Mouse (Mus musculus): ENCODE results near the gene Bag6. TPM values are rescaled to one million over a fixed set of nuclear protein-coding genes. Genes with fewer than 3 reads are reported as not detected.

Bag6 gene
- polyA plus RNA-seq, 1 experiment from 2014 or later, result 63.3 TPM

DNA sequence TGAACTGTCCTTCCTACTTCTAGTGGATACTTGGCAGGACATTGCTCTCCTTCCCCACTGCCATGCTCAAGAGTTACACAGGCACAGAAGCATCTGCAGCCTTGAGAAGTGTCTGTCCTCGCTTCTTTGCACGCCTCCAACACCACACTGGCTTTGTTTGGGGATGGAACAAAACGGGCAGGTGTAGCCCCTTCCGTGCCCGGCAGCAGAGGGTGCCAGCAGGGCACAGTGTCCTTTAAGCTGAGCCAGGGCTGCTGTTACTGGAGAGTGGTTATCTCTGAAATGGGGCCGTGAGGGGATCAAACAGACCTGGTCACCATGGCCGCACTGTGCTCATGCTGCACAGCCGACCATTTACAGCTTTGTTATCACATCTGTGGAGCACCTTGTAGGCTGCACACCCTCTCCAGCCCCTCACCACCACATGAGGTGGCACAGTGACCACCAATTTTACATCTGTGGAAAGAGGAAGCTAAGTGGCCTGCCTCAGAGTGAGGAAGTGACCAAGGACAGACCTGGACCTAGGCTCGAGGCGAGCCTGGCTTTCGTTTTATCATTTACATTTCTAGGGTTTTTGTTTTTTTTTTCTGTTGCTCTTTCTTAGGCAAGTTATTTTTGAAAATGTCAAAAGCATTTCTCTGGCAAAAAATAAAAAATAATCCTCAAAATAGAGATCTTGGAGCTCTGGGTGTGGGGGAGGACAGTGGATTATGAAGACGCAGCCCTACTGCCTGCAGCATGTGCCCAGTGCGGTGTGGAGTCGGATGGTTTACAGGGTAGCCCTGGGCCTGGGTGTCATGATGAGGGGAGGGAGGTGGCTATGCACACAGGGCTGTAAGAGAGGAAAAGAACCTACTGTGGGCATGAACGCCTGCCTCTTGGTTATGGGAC is 40.3 kb upstream of the Bag6 start:
- Histone ChIP-seq H3K27me3 (ENCODE audit: control insufficient read depth, insufficient read depth, low read length) (no peaks in the 10 kb centered on the region), H3K9ac (ENCODE audit: low read length) (no peak overlapping the region), H3K27ac (replicated peaks in 1 of 2; ENCODE audit: control insufficient read depth in 1 of 2, insufficient read depth in 1 of 2, low read depth in 2 of 2, low read length in 2 of 2) (no peak overlapping the region), H3K4me2 (ENCODE audit: low read length) (no peak overlapping the region), H3K4me1 (ENCODE audit: control insufficient read depth in 2 of 2, insufficient read depth in 2 of 2, low read length in 2 of 2) (peaks cover 5 to 10% of the 10 kb centered on the region in 2 experiments), H3K9me3 (ENCODE audit: control insufficient read depth, low read length) (no peaks in the 10 kb centered on the region), H3K4me3 (ENCODE audit: control insufficient read depth in 1 of 2, insufficient read depth in 1 of 2, low read depth in 1 of 2, low read length in 2 of 2) (no peak overlapping the region), H3K36me3 (ENCODE audit: control insufficient read depth, insufficient read depth, low read length) (peaks cover 84% of the 10 kb centered on the region)
- WGBS, result 71% methylated on average over 15 of the region's 15 CpGs
- no peak for ATAC-seq (ENCODE audit: insufficient number of reproducible peaks, insufficient read depth, low FRiP score, low read depth)

DNA sequence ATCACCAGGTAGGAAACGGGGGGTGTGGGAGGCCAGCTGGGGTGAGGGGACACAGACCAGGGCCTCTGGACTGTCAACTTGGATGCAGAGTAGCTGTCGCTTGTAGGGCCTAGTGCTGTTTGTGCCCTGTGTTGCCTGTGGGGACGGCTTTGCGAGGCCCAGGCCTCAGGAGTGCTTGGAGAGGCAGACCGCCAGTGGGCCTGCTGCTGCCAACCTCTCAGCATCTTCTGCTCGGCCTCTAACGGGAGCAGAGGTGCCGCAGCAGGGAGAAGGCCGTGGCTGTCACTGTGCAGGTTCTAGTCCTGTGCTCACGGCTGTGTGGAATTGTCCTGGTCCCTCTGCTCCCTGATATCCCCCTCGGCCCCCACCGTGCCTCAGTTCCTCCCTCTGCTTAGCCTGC is 38.4 kb upstream of the Bag6 start:
- H3K27ac ChIP-seq (replicated peaks in 1 of 2; ENCODE audit: control insufficient read depth in 1 of 2, insufficient read depth in 1 of 2, low read depth in 2 of 2, low read length in 2 of 2), result no peak overlapping the region; a peak in 1 of 4 replicates
- peaks cover 97% of the 10 kb centered on the region for H3K36me3 ChIP-seq (ENCODE audit: control insufficient read depth, insufficient read depth, low read length)
- 83% methylated on average over 12 of the region's 12 CpGs for WGBS
- no peak overlapping the region for H3K4me2 ChIP-seq (ENCODE audit: low read length)
- no peak overlapping the region for H3K4me3 ChIP-seq (ENCODE audit: control insufficient read depth in 1 of 2, insufficient read depth in 1 of 2, low read depth in 1 of 2, low read length in 2 of 2)
- no peaks in the 10 kb centered on the region for H3K4me1 ChIP-seq (ENCODE audit: control insufficient read depth in 2 of 2, insufficient read depth in 2 of 2, low read length in 2 of 2)
- no peak for ATAC-seq (ENCODE audit: insufficient number of reproducible peaks, insufficient read depth, low FRiP score, low read depth)
- H3K9ac ChIP-seq (ENCODE audit: low read length), result peak overlapping the region; percentile 16; the same call in 1 of the 2 replicates
- no peaks in the 10 kb centered on the region for H3K27me3 ChIP-seq (ENCODE audit: control insufficient read depth, insufficient read depth, low read length)
- no peaks in the 10 kb centered on the region for H3K9me3 ChIP-seq (ENCODE audit: control insufficient read depth, low read length)

DNA sequence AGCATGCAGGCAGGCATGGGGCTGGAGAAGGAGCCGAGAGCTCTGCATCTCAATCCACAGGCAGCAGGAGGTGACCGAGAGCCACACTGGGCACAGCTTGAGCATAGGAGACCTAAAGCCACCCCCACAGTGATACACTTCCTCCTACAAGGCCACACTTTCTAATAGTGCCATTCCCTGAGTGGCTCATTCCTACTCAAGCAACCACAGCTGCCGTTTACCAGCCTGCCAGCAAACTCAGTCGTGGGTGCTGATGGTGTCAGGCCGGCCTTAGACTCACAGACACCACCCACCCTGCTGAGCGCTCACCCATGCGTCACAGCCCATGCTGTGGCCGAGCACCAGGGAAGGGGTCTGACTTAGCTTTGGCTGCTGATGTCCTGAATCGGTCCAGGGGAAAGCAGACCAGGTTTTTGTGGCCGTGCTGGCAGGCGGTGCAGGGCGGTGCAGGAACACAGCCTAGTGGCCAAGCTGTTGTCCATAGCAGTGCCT is 37.8 kb upstream of the Bag6 start:
- 90% methylated on average over 12 of the region's 12 CpGs for WGBS
- no peak overlapping the region for H3K9ac ChIP-seq (ENCODE audit: low read length)
- no peak for ATAC-seq (ENCODE audit: insufficient number of reproducible peaks, insufficient read depth, low FRiP score, low read depth)
- H3K4me1 ChIP-seq (ENCODE audit: control insufficient read depth in 2 of 2, insufficient read depth in 2 of 2, low read length in 2 of 2), result no peaks in the 10 kb centered on the region; a peak in 1 of 4 replicates
- H3K9me3 ChIP-seq (ENCODE audit: control insufficient read depth, low read length), result no peaks in the 10 kb centered on the region
- no peak overlapping the region for H3K4me2 ChIP-seq (ENCODE audit: low read length)
- no peak overlapping the region for H3K4me3 ChIP-seq (ENCODE audit: control insufficient read depth in 1 of 2, insufficient read depth in 1 of 2, low read depth in 1 of 2, low read length in 2 of 2)
- no peaks in the 10 kb centered on the region for H3K27me3 ChIP-seq (ENCODE audit: control insufficient read depth, insufficient read depth, low read length)
- peaks cover 98% of the 10 kb centered on the region for H3K36me3 ChIP-seq (ENCODE audit: control insufficient read depth, insufficient read depth, low read length)
- H3K27ac ChIP-seq (replicated peaks in 1 of 2; ENCODE audit: control insufficient read depth in 1 of 2, insufficient read depth in 1 of 2, low read depth in 2 of 2, low read length in 2 of 2), result no peak overlapping the region

DNA sequence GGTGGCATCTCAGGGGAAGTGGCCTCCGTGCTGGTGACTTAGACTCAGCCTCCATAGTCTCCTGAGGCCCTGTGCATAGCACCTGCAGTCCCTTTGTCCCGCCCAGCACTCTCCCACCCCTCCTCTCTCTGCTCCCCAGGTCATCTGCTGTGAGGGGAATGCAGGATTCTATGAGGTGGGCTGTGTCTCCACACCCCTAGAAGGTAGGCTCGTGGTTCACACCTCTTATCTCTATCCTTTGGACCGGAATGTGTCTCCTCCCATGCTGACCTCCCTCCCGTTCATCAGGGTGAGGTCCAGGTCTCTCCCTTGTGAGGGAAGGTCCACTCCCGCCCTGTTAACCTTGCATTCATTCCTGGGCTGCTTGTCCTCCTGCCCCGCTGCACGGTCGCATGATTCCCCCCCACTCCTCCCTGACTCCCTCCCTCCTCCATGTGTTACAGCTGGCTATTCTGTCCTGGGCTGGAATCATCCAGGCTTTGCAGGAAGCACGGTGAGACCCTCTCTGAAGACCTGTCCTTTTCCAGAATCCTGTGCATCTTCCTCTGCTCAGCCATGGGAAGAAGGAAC is 34.7 kb upstream of the Bag6 start:
- peaks cover 6 to 12% of the 10 kb centered on the region in 2 experiments; a peak in 3 of 4 replicates for H3K4me1 ChIP-seq (ENCODE audit: control insufficient read depth in 2 of 2, insufficient read depth in 2 of 2, low read length in 2 of 2)
- ATAC-seq (ENCODE audit: insufficient number of reproducible peaks, insufficient read depth, low FRiP score, low read depth), result no peak
- WGBS, result 47% methylated on average over 10 of the region's 10 CpGs
- peaks cover 92% of the 10 kb centered on the region for H3K36me3 ChIP-seq (ENCODE audit: control insufficient read depth, insufficient read depth, low read length)
- H3K4me2 ChIP-seq (ENCODE audit: low read length), result no peak overlapping the region
- H3K27ac ChIP-seq (replicated peaks in 1 of 2; ENCODE audit: control insufficient read depth in 1 of 2, insufficient read depth in 1 of 2, low read depth in 2 of 2, low read length in 2 of 2), result no peak overlapping the region
- H3K27me3 ChIP-seq (ENCODE audit: control insufficient read depth, insufficient read depth, low read length), result no peaks in the 10 kb centered on the region
- H3K9me3 ChIP-seq (ENCODE audit: control insufficient read depth, low read length), result no peaks in the 10 kb centered on the region
- no peak overlapping the region for H3K4me3 ChIP-seq (ENCODE audit: control insufficient read depth in 1 of 2, insufficient read depth in 1 of 2, low read depth in 1 of 2, low read length in 2 of 2)
- H3K9ac ChIP-seq (ENCODE audit: low read length), result no peak overlapping the region

DNA sequence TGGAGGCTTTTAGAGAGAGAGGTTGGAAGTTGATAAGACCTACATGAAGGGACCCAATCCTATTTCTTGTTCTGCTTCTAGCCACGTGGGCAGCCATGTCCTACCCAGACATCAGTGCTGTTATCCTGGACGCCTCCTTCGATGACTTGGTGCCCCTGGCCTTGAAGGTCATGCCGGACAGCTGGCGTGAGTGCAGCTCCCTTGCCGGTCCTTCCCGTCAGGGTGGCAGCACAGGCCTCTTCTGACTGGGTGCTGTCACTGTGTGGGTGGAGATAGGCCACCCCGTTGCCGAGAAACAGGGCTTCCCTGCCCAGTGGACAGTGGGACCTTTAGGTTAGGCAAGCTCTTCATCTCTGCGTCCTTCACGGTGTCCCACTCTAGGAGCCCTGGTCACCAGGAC is 33.8 kb upstream of the Bag6 start:
- Histone ChIP-seq H3K27ac (replicated peaks in 1 of 2; ENCODE audit: control insufficient read depth in 1 of 2, insufficient read depth in 1 of 2, low read depth in 2 of 2, low read length in 2 of 2) (no peak overlapping the region), H3K36me3 (ENCODE audit: control insufficient read depth, insufficient read depth, low read length) (peaks cover 84% of the 10 kb centered on the region), H3K4me2 (ENCODE audit: low read length) (no peak overlapping the region), H3K9ac (ENCODE audit: low read length) (no peak overlapping the region), H3K27me3 (ENCODE audit: control insufficient read depth, insufficient read depth, low read length) (no peaks in the 10 kb centered on the region), H3K4me1 (ENCODE audit: control insufficient read depth in 2 of 2, insufficient read depth in 2 of 2, low read length in 2 of 2) (peaks cover 7 to 12% of the 10 kb centered on the region in 2 experiments; a peak in 3 of 4 replicates), H3K4me3 (ENCODE audit: control insufficient read depth in 1 of 2, insufficient read depth in 1 of 2, low read depth in 1 of 2, low read length in 2 of 2) (no peak overlapping the region), H3K9me3 (ENCODE audit: control insufficient read depth, low read length) (no peaks in the 10 kb centered on the region)
- WGBS, result 87% methylated on average over 11 of the region's 11 CpGs
- ATAC-seq (ENCODE audit: insufficient number of reproducible peaks, insufficient read depth, low FRiP score, low read depth), result no peak

DNA sequence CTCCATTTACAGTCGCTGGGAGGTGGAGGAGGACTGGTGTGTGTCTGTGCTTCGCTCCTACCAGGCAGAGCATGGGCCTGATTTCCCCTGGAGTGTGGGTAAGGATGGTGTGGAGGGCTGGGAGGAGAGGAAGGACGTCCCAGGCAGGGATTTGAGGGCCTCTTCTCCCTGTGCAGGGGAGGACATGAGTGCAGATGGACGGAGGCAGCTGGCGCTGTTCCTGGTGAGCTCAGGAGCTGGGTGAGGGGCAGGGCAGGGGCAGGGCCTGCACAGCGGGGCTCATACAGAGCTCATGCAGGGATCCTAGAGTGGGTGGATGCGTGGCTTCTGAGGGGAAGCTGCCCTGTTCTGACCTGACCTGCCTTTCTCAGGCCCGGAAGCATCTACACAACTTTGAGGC is 32.7 kb upstream of the Bag6 start:
- no peaks in the 10 kb centered on the region for H3K9me3 ChIP-seq (ENCODE audit: control insufficient read depth, low read length)
- no peak overlapping the region for H3K27ac ChIP-seq (replicated peaks in 1 of 2; ENCODE audit: control insufficient read depth in 1 of 2, insufficient read depth in 1 of 2, low read depth in 2 of 2, low read length in 2 of 2)
- no peak overlapping the region for H3K4me2 ChIP-seq (ENCODE audit: low read length)
- H3K4me3 ChIP-seq (ENCODE audit: control insufficient read depth in 1 of 2, insufficient read depth in 1 of 2, low read depth in 1 of 2, low read length in 2 of 2), result no peak overlapping the region
- H3K36me3 ChIP-seq (ENCODE audit: control insufficient read depth, insufficient read depth, low read length), result peaks cover 73% of the 10 kb centered on the region
- H3K4me1 ChIP-seq (ENCODE audit: control insufficient read depth in 2 of 2, insufficient read depth in 2 of 2, low read length in 2 of 2), result peaks cover 7 to 12% of the 10 kb centered on the region in 2 experiments; a peak in 3 of 4 replicates
- WGBS, result 57% methylated on average over 8 of the region's 8 CpGs
- no peaks in the 10 kb centered on the region for H3K27me3 ChIP-seq (ENCODE audit: control insufficient read depth, insufficient read depth, low read length)
- no peak for ATAC-seq (ENCODE audit: insufficient number of reproducible peaks, insufficient read depth, low FRiP score, low read depth)
- H3K9ac ChIP-seq (ENCODE audit: low read length), result peak overlapping the region; percentile 10; the same call in 1 of the 2 replicates

DNA sequence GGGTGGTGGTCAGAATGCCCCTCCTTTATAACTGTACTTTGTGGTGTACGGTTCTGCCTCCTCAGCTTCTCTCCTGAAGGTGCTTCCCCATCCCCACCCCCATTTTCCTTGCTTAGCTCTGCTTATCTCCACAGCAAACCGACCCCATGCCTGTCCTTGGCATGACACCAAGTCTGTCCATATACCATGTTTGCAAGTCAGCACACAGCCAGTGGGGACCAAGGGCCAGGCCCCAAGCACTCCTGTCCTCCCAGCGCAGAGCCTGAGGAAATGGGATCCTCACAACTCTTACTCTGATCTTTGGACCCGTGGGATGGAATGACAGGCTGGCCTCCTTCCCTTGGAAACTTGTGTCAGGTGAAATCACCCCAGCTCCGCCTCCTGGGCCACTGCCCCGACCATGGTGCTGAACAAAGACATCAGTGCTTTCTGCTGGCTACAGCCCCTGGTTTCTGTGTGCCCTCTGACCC is 31.7 kb upstream of the Bag6 start:
- Histone ChIP-seq H3K4me1 (ENCODE audit: control insufficient read depth in 2 of 2, insufficient read depth in 2 of 2, low read length in 2 of 2) (peaks cover 7 to 12% of the 10 kb centered on the region in 2 experiments; a peak in 3 of 4 replicates), H3K9ac (ENCODE audit: low read length) (no peak overlapping the region), H3K36me3 (ENCODE audit: control insufficient read depth, insufficient read depth, low read length) (peaks cover 64% of the 10 kb centered on the region)

More for the DNA sequence above, 31.7 kb upstream of the Bag6 start:
- H3K4me2 ChIP-seq (ENCODE audit: low read length), result no peak overlapping the region
- 46% methylated on average over 6 of the region's 6 CpGs for WGBS
- no peaks in the 10 kb centered on the region for H3K9me3 ChIP-seq (ENCODE audit: control insufficient read depth, low read length)
- ATAC-seq (ENCODE audit: insufficient number of reproducible peaks, insufficient read depth, low FRiP score, low read depth), result no peak
- no peak overlapping the region for H3K4me3 ChIP-seq (ENCODE audit: control insufficient read depth in 1 of 2, insufficient read depth in 1 of 2, low read depth in 1 of 2, low read length in 2 of 2)
- no peak overlapping the region; a peak in 1 of 4 replicates for H3K27ac ChIP-seq (replicated peaks in 1 of 2; ENCODE audit: control insufficient read depth in 1 of 2, insufficient read depth in 1 of 2, low read depth in 2 of 2, low read length in 2 of 2)
- no peaks in the 10 kb centered on the region for H3K27me3 ChIP-seq (ENCODE audit: control insufficient read depth, insufficient read depth, low read length)
